Mouse (Mus musculus): Measurements from ENCODE around the gene Cdk7.
A peak's percentile ranks its signal among the peaks of the same experiment; 100 is the strongest.

Cdk7 gene

GRCm38 (mm10) chr13:100724051-100724754 lies 6.5 kb downstream of the Cdk7 start:
- DNase-seq, result peak in 1 of 2 experiments; percentile 35

- no peak for DNase-seq
Observed at GRCm38 (mm10) chr13:100721656-100722055, 9.1 kb downstream of the Cdk7 start.

GRCm38 (mm10) chr13:100715467-100715866 lies 15.3 kb downstream of the Cdk7 start:
- no peak for DNase-seq

- DNase-seq, result no peak
Observed at GRCm38 (mm10) chr13:100706206-100706605, 24.5 kb downstream of the Cdk7 start.

- no peak for DNase-seq
Observed at GRCm38 (mm10) chr13:100703468-100703867, 27.3 kb downstream of the Cdk7 start.

- no peak for DNase-seq
Observed at GRCm38 (mm10) chr13:100698866-100699265, 31.9 kb downstream of the Cdk7 start.

- DNase-seq, result no peak
Observed at GRCm38 (mm10) chr13:100697541-100697940, 33.2 kb downstream of the Cdk7 start.

- no peak for DNase-seq
Observed at GRCm38 (mm10) chr13:100687513-100687912, 43.2 kb downstream of the Cdk7 start.

- DNase-seq, result no peak
Observed at GRCm38 (mm10) chr13:100684355-100684754, 46.4 kb downstream of the Cdk7 start.

GRCm38 (mm10) chr13:100682837-100683236 lies 47.9 kb downstream of the Cdk7 start:
- DNase-seq, result no peak

- no peak for DNase-seq
Observed at GRCm38 (mm10) chr13:100681615-100682014, 49.1 kb downstream of the Cdk7 start.

GRCm38 (mm10) chr13:100675936-100676635 lies 54.7 kb downstream of the Cdk7 start:
- no peak for DNase-seq

GRCm38 (mm10) chr13:100670181-100670741 lies 60.5 kb downstream of the Cdk7 start:
- DNase-seq, result no peak

GRCm38 (mm10) chr13:100669291-100670022 lies 61.3 kb downstream of the Cdk7 start, which contains the start of gene Ccdc125:
Ccdc125 (plus strand) TSS chr13:100669717.
- DNase-seq, result peak; percentile 28 to 38

GRCm38 (mm10) chr13:100659864-100660456 lies 70.8 kb downstream of the Cdk7 start:
- DNase-seq, result peak; percentile 74 to 79

- DNase-seq, result no peak
Observed at GRCm38 (mm10) chr13:100658091-100658490, 72.6 kb downstream of the Cdk7 start.
